Mouse (Mus musculus) retina, embryonic 14.5 days (tissue): ENCODE measurements at regions not wholly inside any gene's neighbourhood (a gene's known extent, or its start where the extent isn't known, plus 50 kb on each side); places are given as distances from the start of the nearest gene placed in this dataset.

Experiments
- DNase-seq: peaks from one replicate; pipeline ENCODE4 v3.0.0-alpha.2; 2015; ENCODE audit warnings: low spot score

GRCm38 (mm10) chr17:22795213-22795612, 71.7 kb downstream of the Zfp945 start:
- DNase-seq: no peak

GRCm38 (mm10) chr17:22784481-22784880, 82.5 kb downstream of the Zfp945 start:
- DNase-seq: no peak

- no peak for DNase-seq
Observed at GRCm38 (mm10) chr17:22745736-22746135, 121.2 kb downstream of the Zfp945 start.

GRCm38 (mm10) chr17:22739581-22740178, 127.3 kb downstream of the Zfp945 start:
- peak; percentile 75 for DNase-seq

DNA sequence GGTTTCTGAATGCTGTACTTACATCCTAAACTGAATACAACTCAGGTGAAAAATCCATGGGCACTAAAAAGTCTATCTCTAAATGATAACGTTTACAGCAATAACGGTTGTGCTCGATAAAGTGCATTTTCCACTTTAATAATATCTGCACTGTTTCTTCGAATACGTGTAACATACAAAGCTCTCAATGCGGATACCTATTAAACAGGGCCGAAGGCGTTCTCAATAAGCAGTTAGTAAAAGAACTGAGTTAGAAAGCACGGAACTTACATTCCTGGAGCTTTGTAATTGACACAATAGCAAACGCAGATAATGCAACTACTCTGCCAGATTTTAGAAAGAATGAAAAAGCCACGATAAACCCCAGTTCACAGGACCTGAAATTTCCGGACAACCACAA, 127.8 kb downstream of the Zfp945 start:
- DNase-seq: no peak

- no peak for DNase-seq
Observed at GRCm38 (mm10) chr17:22736360-22736759, 130.6 kb downstream of the Zfp945 start.
